Mouse (Mus musculus) olfactory bulb, adult 2 months (tissue): Measurements from ENCODE around the gene Ipo11.

Source experiments
- CTCF ChIP-seq: fragments of 200-500 bp; IDR thresholded peaks from 2 replicates; pipeline ENCODE4 v1.5.1; 2012; ENCODE audit warnings: low read depth, mild to moderate bottlenecking, low read length, moderate library complexity; ENCODE audit not compliant: insufficient read depth
- POLR2A ChIP-seq: fragments of 200-500 bp; IDR thresholded peaks from 2 replicates; pipeline ENCODE4 v1.6.1; 2012; ENCODE audit warnings: mild to moderate bottlenecking, low read depth, low read length, moderate library complexity; ENCODE audit not compliant: insufficient read depth

GRCm38 (mm10) chr13:106937138-106937472 lies 347 bp upstream of the Ipo11 start:
- TF ChIP-seq CTCF = no peak
- no peak for TF ChIP-seq POLR2A
